Mouse (Mus musculus) thymus, postnatal 4 days (tissue): ENCODE measurements at regions not wholly inside any gene's neighbourhood (a gene's known extent, or its start where the extent isn't known, plus 50 kb on each side); places are given as distances from the start of the nearest gene placed in this dataset.

Source experiments
- DNase-seq: peaks from one replicate; pipeline ENCODE4 v3.0.0; 2021

GRCm38 (mm10) chr9:115551501-115551900 lies 241.3 kb upstream of the Stt3b start:
- no peak for DNase-seq

- no peak for DNase-seq
Measured at GRCm38 (mm10) chr9:115558131-115558530, 247.9 kb upstream of the Stt3b start.

GRCm38 (mm10) chr9:115559521-115559920 lies 249.3 kb upstream of the Stt3b start:
- DNase-seq, result no peak

- peak; percentile 77 for DNase-seq
Measured at GRCm38 (mm10) chr9:115561207-115561606, 251.0 kb upstream of the Stt3b start.

- no peak for DNase-seq
Measured at GRCm38 (mm10) chr9:115562783-115563182, 252.6 kb upstream of the Stt3b start.

DNA sequence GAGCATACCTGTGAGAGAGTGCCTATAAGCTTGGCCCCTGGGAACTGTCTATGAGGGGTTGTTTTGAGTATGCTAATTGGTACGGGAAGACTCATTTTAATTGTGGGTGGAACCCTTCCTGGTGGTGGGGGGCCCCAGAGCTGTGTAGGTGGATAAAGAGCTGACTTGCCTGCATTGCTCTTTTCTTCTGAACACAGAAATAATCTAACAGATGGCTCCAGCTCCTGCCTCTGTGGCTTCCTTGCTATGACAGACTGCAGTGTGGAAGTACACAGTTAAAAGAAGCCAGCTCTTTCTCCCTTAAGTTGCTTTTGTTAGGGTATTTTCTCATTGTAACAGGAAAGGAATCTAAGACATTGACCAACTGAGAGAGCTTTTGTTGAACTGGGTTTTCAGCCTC lies 254.1 kb upstream of the Stt3b start:
- no peak for DNase-seq

DNA sequence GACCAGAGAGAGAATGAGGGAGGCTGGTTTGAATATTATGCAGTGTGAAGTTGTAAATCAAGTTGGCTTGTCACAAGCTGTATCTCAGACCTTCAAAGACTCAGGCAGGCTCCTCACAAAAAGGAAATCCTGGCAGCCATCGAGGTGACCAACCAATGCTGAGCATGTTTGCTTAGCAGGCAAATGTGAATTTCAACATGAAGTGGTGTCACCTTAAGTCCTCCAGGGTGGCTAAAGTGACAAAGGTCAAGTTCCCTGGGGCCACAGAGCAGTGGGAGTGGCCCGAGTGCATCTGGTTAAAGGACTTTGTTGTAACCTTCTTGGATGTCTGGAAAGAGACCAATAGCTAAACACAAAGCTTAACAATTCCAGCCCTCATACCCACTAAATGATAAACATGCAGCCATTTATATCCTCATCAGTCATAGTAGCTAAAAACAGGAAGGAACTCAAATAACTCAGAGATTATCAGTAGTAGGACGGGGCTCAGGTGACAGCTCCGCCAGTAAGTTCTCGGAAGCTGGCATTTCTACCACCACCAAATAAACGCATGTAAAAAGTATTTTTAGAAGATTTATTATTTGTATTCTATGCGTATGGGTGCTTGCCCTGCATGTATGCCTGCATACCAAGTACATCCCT lies 258.6 kb upstream of the Stt3b start:
- no peak for DNase-seq

DNA sequence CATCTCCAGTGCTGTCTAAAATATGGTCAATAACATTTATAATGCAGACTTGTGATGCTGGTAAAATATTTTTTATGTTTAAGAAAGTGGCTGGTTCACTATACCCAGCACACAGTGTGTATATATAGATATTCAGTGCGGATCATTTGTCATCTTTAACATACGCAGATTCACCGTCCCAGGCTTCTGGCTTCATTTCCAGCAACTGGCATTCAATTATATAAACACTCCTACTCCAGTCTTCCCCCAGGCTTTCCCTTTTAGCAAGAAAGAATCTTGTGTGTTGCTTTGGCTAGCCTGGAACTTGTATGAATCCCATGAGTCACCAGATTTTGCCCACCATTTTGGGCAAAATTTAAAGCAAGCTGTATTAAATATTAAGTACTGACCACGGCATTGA lies 260.8 kb upstream of the Stt3b start:
- no peak for DNase-seq

GRCm38 (mm10) chr9:115581116-115581515 lies 270.9 kb upstream of the Stt3b start:
- DNase-seq, result no peak

DNA sequence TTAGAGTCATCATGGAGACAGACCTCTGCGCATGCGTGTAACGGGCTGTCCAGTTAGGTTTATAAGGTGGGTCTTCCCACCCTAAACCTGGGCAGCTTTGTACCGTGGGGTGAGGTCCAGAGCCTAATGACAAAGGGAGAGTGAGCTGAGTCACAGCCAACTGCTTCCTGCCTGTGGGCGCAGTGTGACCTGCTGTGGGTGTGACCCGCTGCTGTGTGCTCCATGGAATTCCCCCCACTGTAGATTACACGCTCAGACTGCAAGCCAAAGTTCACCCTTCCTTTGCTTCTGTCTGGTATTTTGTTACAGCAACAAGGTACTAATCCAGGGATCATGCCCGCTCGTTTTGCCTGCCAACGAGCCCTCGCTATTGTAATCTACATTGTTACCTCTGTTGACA lies 273.3 kb upstream of the Stt3b start:
- no peak for DNase-seq

- DNase-seq, result no peak
Measured at GRCm38 (mm10) chr9:115584874-115585273, 274.7 kb upstream of the Stt3b start.

- no peak for DNase-seq
Measured at GRCm38 (mm10) chr9:115592466-115592865, 282.2 kb upstream of the Stt3b start.

DNA sequence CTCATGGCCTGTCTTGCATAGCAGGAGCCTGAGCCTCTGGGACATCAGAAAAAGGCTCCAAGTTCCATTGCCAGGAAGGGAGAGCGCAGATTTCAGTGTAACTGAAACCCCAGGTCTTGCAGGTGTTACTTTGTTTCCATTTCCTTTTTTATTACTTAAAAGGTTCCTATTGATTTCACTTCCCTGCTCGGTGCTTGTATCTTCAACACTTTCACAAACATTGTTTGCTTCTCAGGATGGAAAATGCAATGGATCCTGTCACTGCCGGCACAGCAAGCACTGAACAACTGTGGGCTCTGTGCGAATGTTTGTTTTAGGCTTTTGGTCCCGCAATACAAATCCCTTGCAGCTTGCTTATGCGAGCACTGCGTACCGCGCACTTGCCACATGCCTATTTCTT lies 290.0 kb upstream of the Stt3b start:
- DNase-seq, result no peak

DNA sequence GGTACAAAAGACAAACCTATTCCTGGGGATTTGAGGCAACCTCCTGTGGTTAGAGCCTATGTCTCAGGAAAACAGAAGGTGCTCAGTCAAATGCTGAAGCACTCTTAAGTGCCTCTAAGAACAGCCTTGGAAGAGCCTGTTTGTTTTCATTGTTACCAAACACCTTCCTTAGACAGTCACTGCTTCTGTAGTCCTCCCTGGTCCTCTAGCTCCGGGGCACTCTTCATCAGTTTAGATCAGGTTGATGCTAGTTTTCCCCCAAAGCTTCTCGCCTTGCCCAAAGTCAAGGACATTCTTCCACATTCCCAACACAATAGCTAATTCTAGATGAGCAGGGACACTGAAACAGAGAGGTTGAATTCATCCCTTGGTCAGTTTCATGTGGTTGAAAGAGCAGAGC lies 290.6 kb upstream of the Stt3b start:
- no peak for DNase-seq

- DNase-seq, result no peak
Measured at GRCm38 (mm10) chr9:115602772-115603171, 292.6 kb upstream of the Stt3b start.

DNA sequence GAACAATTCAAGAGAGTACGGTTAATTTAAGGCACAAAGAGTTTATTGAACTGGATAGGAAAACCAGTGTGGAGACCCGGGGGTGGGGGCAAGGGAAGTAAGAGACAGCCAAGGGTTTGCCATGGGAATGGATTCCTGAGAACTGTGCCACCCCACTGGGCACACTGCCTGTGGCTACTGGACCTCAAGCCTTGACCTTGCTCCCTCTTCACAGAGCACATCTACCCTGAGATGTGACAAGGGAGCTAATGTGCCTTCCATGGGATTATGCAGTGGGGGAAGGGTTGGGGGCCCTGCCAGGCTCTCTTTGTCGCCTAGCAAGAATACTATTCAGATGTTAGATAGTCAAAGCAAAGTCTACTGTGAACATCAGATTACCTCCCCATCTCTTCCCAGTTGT lies 294.2 kb upstream of the Stt3b start:
- no peak for DNase-seq

DNA sequence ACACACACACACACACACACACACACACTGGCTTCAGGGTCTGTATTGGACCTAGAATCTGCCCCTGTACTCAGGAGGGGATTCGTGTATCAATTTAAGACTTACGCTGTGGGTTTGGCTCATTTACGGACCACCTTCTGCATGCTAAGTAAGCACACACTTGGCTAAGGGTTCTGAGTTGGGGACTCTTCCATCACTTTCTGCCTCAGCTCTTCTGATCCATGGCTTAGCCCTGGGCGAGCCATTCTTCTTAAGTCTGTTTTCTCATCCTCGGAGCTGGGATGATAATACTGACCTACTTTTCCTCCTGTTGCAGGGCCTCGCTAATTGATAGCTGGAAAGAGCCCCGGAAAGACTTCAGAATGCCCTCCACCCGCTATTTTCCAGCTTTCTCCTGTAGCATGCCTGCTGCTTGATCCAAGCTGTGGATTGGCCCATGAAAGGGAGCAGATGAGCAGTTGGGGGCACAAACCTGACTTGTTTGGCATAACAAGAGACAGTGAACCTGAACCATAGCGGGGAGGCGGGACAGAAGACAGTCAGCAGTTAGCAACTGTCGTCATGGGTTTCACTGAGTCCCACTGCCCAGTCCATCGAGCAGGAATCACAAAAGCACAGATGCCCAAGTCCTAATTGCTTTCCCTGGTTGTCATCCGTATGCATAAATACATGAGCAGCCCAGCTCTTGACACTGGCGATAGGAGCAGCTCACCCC lies 294.9 kb upstream of the Stt3b start:
- DNase-seq, result no peak

- no peak for DNase-seq
Measured at GRCm38 (mm10) chr9:115607961-115608360, 297.7 kb upstream of the Stt3b start.

DNA sequence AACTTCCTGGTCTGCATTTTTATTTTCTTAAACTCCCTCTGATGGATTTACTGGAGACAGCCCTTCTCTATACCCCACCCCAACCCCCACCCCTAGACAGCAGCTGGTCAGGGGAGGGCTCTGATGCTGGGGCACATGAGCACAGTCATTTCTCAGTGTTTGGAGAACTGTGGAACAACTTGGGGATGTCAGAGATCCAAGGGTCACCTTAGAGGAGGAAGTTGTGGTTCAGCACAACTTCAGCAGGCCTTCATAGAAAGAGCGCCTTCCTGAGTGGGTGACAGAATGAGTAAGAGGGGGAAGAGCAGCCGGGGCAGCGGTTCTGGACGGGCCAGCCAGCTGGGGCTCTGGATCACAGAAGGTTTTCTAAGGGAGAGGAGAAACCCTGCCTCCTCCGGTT lies 298.2 kb upstream of the Stt3b start:
- DNase-seq, result no peak

- no peak for DNase-seq
Measured at GRCm38 (mm10) chr9:115609904-115610303, 299.4 kb upstream of the Gadl1 start.

DNA sequence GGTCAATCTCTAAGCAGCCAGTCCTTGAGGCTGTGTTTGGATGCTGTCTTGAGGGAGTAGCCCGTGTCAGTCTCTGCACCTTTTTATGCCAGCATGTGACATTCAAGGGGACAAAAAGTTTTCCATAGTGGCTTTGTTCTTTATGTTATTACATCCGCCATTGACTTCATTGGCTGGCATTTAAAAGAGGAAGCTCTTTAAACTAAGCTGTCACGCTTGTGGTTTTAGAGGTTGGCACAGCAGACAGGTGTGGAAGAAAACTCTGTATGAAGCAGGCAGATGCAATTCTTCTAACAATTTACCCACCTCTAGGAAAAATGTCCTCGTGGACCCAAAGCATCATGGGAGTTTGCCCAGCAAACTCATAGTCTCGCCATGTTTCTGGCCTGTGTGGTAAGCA lies 297.5 kb upstream of the Gadl1 start:
- DNase-seq, result peak; percentile 35

GRCm38 (mm10) chr9:115612908-115613307 lies 296.3 kb upstream of the Gadl1 start:
- no peak for DNase-seq

DNA sequence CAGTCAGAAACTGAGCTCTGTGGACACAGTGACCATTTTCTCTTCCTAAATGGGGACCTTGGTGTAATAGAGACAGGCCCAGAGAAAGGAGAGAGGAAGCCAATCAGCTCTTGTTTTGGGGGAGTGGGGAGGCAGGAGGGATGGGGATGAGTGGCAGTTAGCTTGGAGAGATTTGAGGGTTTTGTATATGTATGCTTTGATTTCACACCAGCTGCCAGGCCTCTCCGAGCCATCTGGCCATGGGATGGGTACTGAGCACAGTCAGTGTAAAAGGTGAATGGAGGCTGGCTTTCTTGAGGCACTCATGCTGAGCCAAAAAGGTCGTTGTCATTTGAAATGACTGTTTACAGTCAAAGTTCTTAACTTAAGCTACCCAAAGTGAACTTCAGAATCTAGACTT lies 295.2 kb upstream of the Gadl1 start:
- DNase-seq, result no peak

DNA sequence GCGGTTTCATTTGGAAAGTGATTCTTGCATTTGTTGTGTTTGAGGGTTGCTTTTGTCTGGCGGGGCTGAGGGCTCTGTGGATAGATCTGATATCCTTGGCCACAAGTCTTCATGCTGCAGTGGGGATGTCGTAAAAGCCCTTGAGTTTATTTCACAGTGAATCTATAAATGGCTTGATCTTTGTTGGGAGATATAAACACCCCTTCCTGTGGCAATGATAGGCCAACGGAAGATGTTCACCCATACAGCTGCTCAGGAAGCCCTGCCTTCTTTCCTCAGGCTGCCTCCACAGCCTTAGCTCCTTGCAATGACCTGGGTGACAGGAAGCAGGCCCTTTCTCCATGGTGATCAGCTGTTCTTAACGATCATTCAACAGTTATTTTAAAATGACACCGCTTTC lies 291.3 kb upstream of the Gadl1 start:
- DNase-seq, result peak; percentile 39

GRCm38 (mm10) chr9:115623948-115624347 lies 285.3 kb upstream of the Gadl1 start:
- peak; percentile 67 for DNase-seq
